Mouse (Mus musculus): Measurements from ENCODE around the gene Crybb3. TPM values are rescaled to one million over a fixed set of nuclear protein-coding genes. Genes with fewer than 3 reads are reported as not detected.

The Crybb3 gene
- polyA plus RNA-seq, 1 experiment = 4.8 TPM

GRCm38 (mm10) chr5:113087465-113087864, 6.1 kb upstream of the Crybb3 start:
- TF ChIP-seq CTCF (IDR thresholded peaks at IDR 0.05; ENCODE audit: borderline replicate concordance, control insufficient read depth, extremely low read depth, insufficient read depth, low read length, poor library complexity) (no peak), POLR2A (IDR thresholded peaks at IDR 0.05; ENCODE audit: control insufficient read depth, extremely low read depth, insufficient read depth, low read length, poor library complexity) (no peak)
- Histone ChIP-seq H3K4me3 (ENCODE audit: control insufficient read depth, insufficient read depth, low read length) (no peak overlapping the region), H3K27me3 (ENCODE audit: control insufficient read depth, insufficient read depth, low read length) (no peaks in the 10 kb centered on the region), H3K27ac (ENCODE audit: control insufficient read depth, insufficient read depth, low read length) (no peak overlapping the region), H3K4me1 (replicated peaks; ENCODE audit: control insufficient read depth, insufficient read depth, low read length) (no peaks in the 10 kb centered on the region), H3K36me3 (ENCODE audit: control insufficient read depth, insufficient read depth, low read length) (no peaks in the 10 kb centered on the region)
- no peak for DNase-seq
- WGBS = 97% methylated on average over 2 of the region's 2 CpGs

GRCm38 (mm10) chr5:113086990-113087389, 5.6 kb upstream of the Crybb3 start:
- H3K36me3 ChIP-seq (ENCODE audit: control insufficient read depth, insufficient read depth, low read length) = no peaks in the 10 kb centered on the region
- no peak overlapping the region for H3K27ac ChIP-seq (ENCODE audit: control insufficient read depth, insufficient read depth, low read length)
- no peak overlapping the region for H3K4me3 ChIP-seq (ENCODE audit: control insufficient read depth, insufficient read depth, low read length)
- TF ChIP-seq CTCF (IDR thresholded peaks at IDR 0.05; ENCODE audit: borderline replicate concordance, control insufficient read depth, extremely low read depth, insufficient read depth, low read length, poor library complexity) (no peak), POLR2A (IDR thresholded peaks at IDR 0.05; ENCODE audit: control insufficient read depth, extremely low read depth, insufficient read depth, low read length, poor library complexity) (no peak)
- 92% methylated on average over 4 of the region's 4 CpGs for WGBS
- DNase-seq = no peak
- H3K4me1 ChIP-seq (replicated peaks; ENCODE audit: control insufficient read depth, insufficient read depth, low read length) = no peaks in the 10 kb centered on the region
- H3K27me3 ChIP-seq (ENCODE audit: control insufficient read depth, insufficient read depth, low read length) = no peaks in the 10 kb centered on the region

GRCm38 (mm10) chr5:113086439-113086838, 5.1 kb upstream of the Crybb3 start:
- H3K36me3 ChIP-seq (ENCODE audit: control insufficient read depth, insufficient read depth, low read length) = no peaks in the 10 kb centered on the region
- H3K27me3 ChIP-seq (ENCODE audit: control insufficient read depth, insufficient read depth, low read length) = no peaks in the 10 kb centered on the region
- no peaks in the 10 kb centered on the region for H3K4me1 ChIP-seq (replicated peaks; ENCODE audit: control insufficient read depth, insufficient read depth, low read length)
- no peak for DNase-seq
- H3K4me3 ChIP-seq (ENCODE audit: control insufficient read depth, insufficient read depth, low read length) = no peak overlapping the region
- no peak overlapping the region for H3K27ac ChIP-seq (ENCODE audit: control insufficient read depth, insufficient read depth, low read length)
- TF ChIP-seq CTCF (IDR thresholded peaks at IDR 0.05; ENCODE audit: borderline replicate concordance, control insufficient read depth, extremely low read depth, insufficient read depth, low read length, poor library complexity) (no peak), POLR2A (IDR thresholded peaks at IDR 0.05; ENCODE audit: control insufficient read depth, extremely low read depth, insufficient read depth, low read length, poor library complexity) (no peak)
- WGBS = 91% methylated on average over 12 of the region's 12 CpGs

GRCm38 (mm10) chr5:113085931-113086330, 4.5 kb upstream of the Crybb3 start:
- Histone ChIP-seq H3K27ac (ENCODE audit: control insufficient read depth, insufficient read depth, low read length) (no peak overlapping the region), H3K4me3 (ENCODE audit: control insufficient read depth, insufficient read depth, low read length) (no peak overlapping the region), H3K27me3 (ENCODE audit: control insufficient read depth, insufficient read depth, low read length) (no peaks in the 10 kb centered on the region), H3K36me3 (ENCODE audit: control insufficient read depth, insufficient read depth, low read length) (no peaks in the 10 kb centered on the region), H3K4me1 (replicated peaks; ENCODE audit: control insufficient read depth, insufficient read depth, low read length) (no peaks in the 10 kb centered on the region)
- no peak for DNase-seq
- no peak for TF ChIP-seq POLR2A (IDR thresholded peaks at IDR 0.05; ENCODE audit: control insufficient read depth, extremely low read depth, insufficient read depth, low read length, poor library complexity)
- no peak for TF ChIP-seq CTCF (IDR thresholded peaks at IDR 0.05; ENCODE audit: borderline replicate concordance, control insufficient read depth, extremely low read depth, insufficient read depth, low read length, poor library complexity)
- 76% methylated on average over 2 of the region's 2 CpGs for WGBS

GRCm38 (mm10) chr5:113084309-113084708, 2.9 kb upstream of the Crybb3 start:
- H3K4me3 ChIP-seq (ENCODE audit: control insufficient read depth, insufficient read depth, low read length) = no peak overlapping the region
- WGBS = 95% methylated on average over 2 of the region's 2 CpGs
- TF ChIP-seq CTCF (IDR thresholded peaks at IDR 0.05; ENCODE audit: borderline replicate concordance, control insufficient read depth, extremely low read depth, insufficient read depth, low read length, poor library complexity) (no peak), POLR2A (IDR thresholded peaks at IDR 0.05; ENCODE audit: control insufficient read depth, extremely low read depth, insufficient read depth, low read length, poor library complexity) (no peak)
- H3K27ac ChIP-seq (ENCODE audit: control insufficient read depth, insufficient read depth, low read length) = no peak overlapping the region
- no peaks in the 10 kb centered on the region for H3K4me1 ChIP-seq (replicated peaks; ENCODE audit: control insufficient read depth, insufficient read depth, low read length)
- no peak for DNase-seq
- H3K27me3 ChIP-seq (ENCODE audit: control insufficient read depth, insufficient read depth, low read length) = no peaks in the 10 kb centered on the region
- H3K36me3 ChIP-seq (ENCODE audit: control insufficient read depth, insufficient read depth, low read length) = no peaks in the 10 kb centered on the region

- TF ChIP-seq POLR2A (IDR thresholded peaks at IDR 0.05; ENCODE audit: control insufficient read depth, extremely low read depth, insufficient read depth, low read length, poor library complexity) (no peak), CTCF (IDR thresholded peaks at IDR 0.05; ENCODE audit: borderline replicate concordance, control insufficient read depth, extremely low read depth, insufficient read depth, low read length, poor library complexity) (no peak)
- DNase-seq = no peak
- Histone ChIP-seq H3K27ac (ENCODE audit: control insufficient read depth, insufficient read depth, low read length) (no peak overlapping the region), H3K4me3 (ENCODE audit: control insufficient read depth, insufficient read depth, low read length) (no peak overlapping the region), H3K27me3 (ENCODE audit: control insufficient read depth, insufficient read depth, low read length) (no peaks in the 10 kb centered on the region), H3K4me1 (replicated peaks; ENCODE audit: control insufficient read depth, insufficient read depth, low read length) (no peaks in the 10 kb centered on the region), H3K36me3 (ENCODE audit: control insufficient read depth, insufficient read depth, low read length) (no peaks in the 10 kb centered on the region)
- 68% methylated on average over 19 of the region's 19 CpGs for WGBS
Measured at GRCm38 (mm10) chr5:113082356-113083168, 1.2 kb upstream of the Crybb3 start.
